Mouse (Mus musculus): Measurements from ENCODE around the gene Dcaf17.

Gene Dcaf17

GRCm38 (mm10) chr2:71122268-71123029, 67.3 kb downstream of the Dcaf17 start:
- DNase-seq = no peak

GRCm38 (mm10) chr2:71123591-71123990, 68.5 kb downstream of the Dcaf17 start:
- DNase-seq = no peak

- no peak for DNase-seq
Observed at GRCm38 (mm10) chr2:71127779-71128534, 72.8 kb downstream of the Dcaf17 start.

- no peak for DNase-seq
Observed at GRCm38 (mm10) chr2:71130366-71130765, 75.2 kb downstream of the Dcaf17 start.

GRCm38 (mm10) chr2:71131866-71132496, 76.9 kb downstream of the Dcaf17 start:
- DNase-seq = no peak

GRCm38 (mm10) chr2:71134041-71134505, 78.9 kb downstream of the Dcaf17 start:
- no peak for DNase-seq

- DNase-seq = no peak
Observed at GRCm38 (mm10) chr2:71134836-71135235, 79.7 kb downstream of the Dcaf17 start.

GRCm38 (mm10) chr2:71140622-71141021, 85.5 kb downstream of the Dcaf17 start:
- DNase-seq = no peak

GRCm38 (mm10) chr2:71142410-71142809, 87.3 kb downstream of the Dcaf17 start:
- no peak for DNase-seq

- no peak for DNase-seq
Observed at GRCm38 (mm10) chr2:71145853-71146252, 90.7 kb downstream of the Dcaf17 start.

GRCm38 (mm10) chr2:71146266-71146665, 91.1 kb downstream of the Dcaf17 start:
- DNase-seq = no peak

- no peak for DNase-seq
Observed at GRCm38 (mm10) chr2:71147816-71148215, 92.7 kb downstream of the Dcaf17 start.

Data from cerebellum, adult 18-20 months (tissue).